Mouse (Mus musculus): ENCODE measurements around the gene Ddx58. TPM values are rescaled to one million over a fixed set of nuclear protein-coding genes. Genes with fewer than 3 reads are reported as not detected.

The Ddx58 gene
- polyA plus RNA-seq, 1 experiment from 2014 or later: 12.0 TPM

DNA sequence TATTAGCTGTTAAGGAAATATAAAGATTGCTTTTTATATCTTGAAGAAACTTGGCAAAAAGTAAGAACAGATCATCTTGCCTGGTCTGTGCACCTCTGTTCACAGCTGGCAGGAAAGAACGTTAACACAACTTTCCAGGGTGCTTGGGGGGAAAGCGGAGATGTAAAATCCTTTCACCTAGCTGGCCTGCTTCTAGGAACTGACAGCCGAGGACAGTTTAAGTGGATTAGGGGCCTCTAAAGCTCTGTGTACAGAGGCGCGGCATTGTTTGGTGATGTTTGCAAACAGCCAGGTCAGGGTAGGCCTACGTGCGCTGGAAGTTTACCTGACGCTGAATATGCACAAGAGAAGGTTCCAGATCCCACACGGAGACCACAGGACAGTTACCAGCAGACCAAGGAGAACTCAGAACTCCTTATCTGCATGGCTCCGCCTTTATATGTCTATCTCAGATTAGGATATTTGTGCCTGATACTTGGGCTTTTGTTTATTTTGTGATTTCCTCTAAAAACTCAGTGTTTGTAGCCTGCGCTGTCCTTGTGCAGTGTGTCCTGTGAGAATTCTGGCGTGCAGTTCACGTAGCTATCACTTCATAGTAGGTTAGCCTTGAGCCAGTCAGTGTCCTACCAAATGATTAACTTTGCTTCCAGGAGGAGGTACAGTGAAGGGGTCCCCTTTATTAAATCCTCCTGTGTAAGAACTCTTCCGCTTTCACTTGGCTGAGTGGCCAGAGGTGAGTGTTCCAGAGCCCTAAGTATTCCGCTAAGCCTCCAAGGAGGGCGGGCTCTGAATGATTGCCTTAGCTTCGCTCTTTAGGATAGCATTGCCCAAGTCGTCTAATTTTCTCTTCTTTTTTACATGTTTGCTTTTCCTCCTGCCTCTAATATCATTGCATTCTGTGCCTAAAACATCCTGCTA lies 82.8 kb downstream of the Ddx58 start:
- no peaks in the 10 kb centered on the region for H3K27me3 ChIP-seq (ENCODE audit: control insufficient read depth, insufficient read depth, low read length)
- 0 out of 2 replicates have a peak, but pooled peaks cover 2% of the 10 kb centered on the region for H3K36me3 ChIP-seq (ENCODE audit: control insufficient read depth, insufficient read depth)
- H3K4me2 ChIP-seq (ENCODE audit: low read depth, low read length): no peak overlapping the region
- no peak overlapping the region for H3K9ac ChIP-seq (ENCODE audit: low read length)
- peaks cover 3% of the 10 kb centered on the region; the same call in 1 of the 2 replicates for H3K9me3 ChIP-seq (replicated peaks; ENCODE audit: control insufficient read depth, low read length)
- WGBS: 71% methylated on average over 18 of the region's 18 CpGs
- no peak overlapping the region for H3K27ac ChIP-seq (ENCODE audit: low read length)
- peaks cover 6% of the 10 kb centered on the region for H3K4me1 ChIP-seq (ENCODE audit: control insufficient read depth, insufficient read depth, low read length)
- no peak for ATAC-seq (replicated peaks; ENCODE audit: extremely low read depth, insufficient read depth, low FRiP score)
- H3K4me3 ChIP-seq (ENCODE audit: low read length): no peak overlapping the region

DNA sequence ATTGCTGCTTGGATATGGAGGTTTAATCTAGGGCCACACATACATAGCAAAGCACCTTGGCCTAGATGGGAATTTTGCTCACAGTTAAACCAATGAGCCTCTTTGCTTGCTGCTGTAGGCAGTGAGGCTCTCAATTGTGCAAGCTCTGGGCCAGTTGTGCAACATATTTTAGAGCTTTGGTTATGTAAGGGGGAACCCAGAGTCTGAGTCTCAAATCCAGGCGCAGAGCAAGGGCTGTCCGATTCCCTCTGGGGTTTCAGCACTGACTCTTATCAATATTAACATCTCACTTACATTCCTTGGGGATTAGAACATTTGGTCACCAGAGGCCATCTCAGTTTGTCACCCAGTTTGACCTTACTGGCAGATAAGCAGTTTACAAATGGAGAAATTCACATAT lies 83.5 kb downstream of the Ddx58 start:
- ATAC-seq (replicated peaks; ENCODE audit: extremely low read depth, insufficient read depth, low FRiP score): no peak
- no peak overlapping the region for H3K27ac ChIP-seq (ENCODE audit: low read length)
- WGBS: 39% methylated on average over 2 of the region's 2 CpGs
- H3K4me1 ChIP-seq (ENCODE audit: control insufficient read depth, insufficient read depth, low read length): peaks cover 6% of the 10 kb centered on the region
- H3K4me3 ChIP-seq (ENCODE audit: low read length): no peak overlapping the region
- H3K9ac ChIP-seq (ENCODE audit: low read length): no peak overlapping the region
- H3K36me3 ChIP-seq (ENCODE audit: control insufficient read depth, insufficient read depth): 0 out of 2 replicates have a peak, but pooled peaks cover 2% of the 10 kb centered on the region
- H3K27me3 ChIP-seq (ENCODE audit: control insufficient read depth, insufficient read depth, low read length): no peaks in the 10 kb centered on the region
- H3K4me2 ChIP-seq (ENCODE audit: low read depth, low read length): no peak overlapping the region
- H3K9me3 ChIP-seq (replicated peaks; ENCODE audit: control insufficient read depth, low read length): peaks cover 3% of the 10 kb centered on the region; the same call in 1 of the 2 replicates

DNA sequence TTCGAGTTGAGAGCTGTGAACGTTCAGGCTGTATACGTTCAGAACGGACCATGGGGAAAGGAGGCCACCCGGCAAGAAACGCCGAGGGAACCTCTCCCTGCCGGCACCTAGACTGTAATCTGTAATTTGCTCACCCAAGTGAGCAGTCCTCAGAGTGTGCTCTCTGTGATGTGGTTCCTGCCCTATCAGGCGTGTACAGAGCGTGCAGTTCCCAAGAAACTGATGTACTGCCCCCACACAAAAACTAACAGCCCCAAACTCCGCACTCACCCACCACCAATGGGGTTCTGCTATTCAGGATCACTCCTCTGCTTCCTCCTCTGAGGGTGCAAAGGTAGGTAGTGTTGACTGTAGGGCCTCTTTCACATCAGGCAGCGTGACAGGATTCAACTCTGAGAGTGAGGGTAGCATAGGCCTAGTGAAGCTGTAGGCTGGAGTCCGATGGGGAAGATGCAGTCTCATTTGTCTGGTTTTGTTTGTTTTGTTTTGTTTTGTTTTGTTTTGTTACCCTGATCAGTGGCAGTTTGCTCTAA lies 84.1 kb downstream of the Ddx58 start:
- no peaks in the 10 kb centered on the region for H3K36me3 ChIP-seq (ENCODE audit: control insufficient read depth, insufficient read depth)
- H3K9me3 ChIP-seq (replicated peaks; ENCODE audit: control insufficient read depth, low read length): no peaks in the 10 kb centered on the region
- no peak for ATAC-seq (replicated peaks; ENCODE audit: extremely low read depth, insufficient read depth, low FRiP score)
- H3K27me3 ChIP-seq (ENCODE audit: control insufficient read depth, insufficient read depth, low read length): no peaks in the 10 kb centered on the region
- no peak overlapping the region for H3K4me3 ChIP-seq (ENCODE audit: low read length)
- 81% methylated on average over 13 of the region's 13 CpGs for WGBS
- H3K9ac ChIP-seq (ENCODE audit: low read length): no peak overlapping the region
- H3K27ac ChIP-seq (ENCODE audit: low read length): no peak overlapping the region
- no peak overlapping the region for H3K4me2 ChIP-seq (ENCODE audit: low read depth, low read length)
- H3K4me1 ChIP-seq (ENCODE audit: control insufficient read depth, insufficient read depth, low read length): peaks cover 6% of the 10 kb centered on the region

DNA sequence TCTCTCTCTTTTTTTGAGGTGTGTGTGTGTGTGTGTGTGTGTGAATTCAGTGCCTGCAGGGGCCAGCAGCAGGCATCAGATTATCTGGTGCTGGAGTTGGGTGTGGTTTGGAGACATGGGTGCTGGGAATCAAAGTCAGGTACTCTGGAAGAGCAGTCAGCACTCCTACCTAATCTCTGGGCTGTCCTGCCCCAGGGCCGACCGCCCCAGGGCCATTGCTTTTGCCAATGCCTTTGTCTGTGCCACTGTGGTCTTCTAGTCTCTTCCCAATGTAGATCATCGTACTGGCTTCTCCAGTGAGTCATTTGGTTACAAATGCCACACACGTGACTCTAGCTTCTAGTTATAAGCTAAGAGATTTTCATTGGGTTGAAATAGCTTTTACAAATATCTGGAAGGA lies 84.9 kb downstream of the Ddx58 start:
- no peak for ATAC-seq (replicated peaks; ENCODE audit: extremely low read depth, insufficient read depth, low FRiP score)
- no peaks in the 10 kb centered on the region for H3K36me3 ChIP-seq (ENCODE audit: control insufficient read depth, insufficient read depth)
- no peak overlapping the region for H3K9ac ChIP-seq (ENCODE audit: low read length)
- no peak overlapping the region for H3K27ac ChIP-seq (ENCODE audit: low read length)
- peaks cover 6% of the 10 kb centered on the region for H3K4me1 ChIP-seq (ENCODE audit: control insufficient read depth, insufficient read depth, low read length)
- H3K9me3 ChIP-seq (replicated peaks; ENCODE audit: control insufficient read depth, low read length): no peaks in the 10 kb centered on the region
- WGBS: 95% methylated on average over 4 of the region's 4 CpGs
- no peaks in the 10 kb centered on the region for H3K27me3 ChIP-seq (ENCODE audit: control insufficient read depth, insufficient read depth, low read length)
- no peak overlapping the region for H3K4me2 ChIP-seq (ENCODE audit: low read depth, low read length)
- no peak overlapping the region for H3K4me3 ChIP-seq (ENCODE audit: low read length)

Other genes starting within 250 kb of the Ddx58 start
- gene Aco1, start 96.7 kb downstream of the Ddx58 start, polyA plus RNA-seq (2015; fragmentation: Nextera tagmentation; extraction: Ambion mirVana): 33.2 and 34.8 TPM in 2 replicates
- gene Smim27, start 29.8 kb upstream of the Ddx58 start, polyA plus RNA-seq (2015; fragmentation: Nextera tagmentation; extraction: Ambion mirVana): 28.7 and 31.7 TPM in 2 replicates
- gene Topors, start 30.0 kb upstream of the Ddx58 start, polyA plus RNA-seq (2015; fragmentation: Nextera tagmentation; extraction: Ambion mirVana): 27.0 and 27.9 TPM in 2 replicates
- 580 and 597 TPM in 2 replicates for gene Ndufb6, start 39.6 kb upstream of the Ddx58 start, polyA plus RNA-seq (2015; fragmentation: Nextera tagmentation; extraction: Ambion mirVana)
- gene Tmem215, start 232.4 kb upstream of the Ddx58 start, polyA plus RNA-seq (2015; fragmentation: Nextera tagmentation; extraction: Ambion mirVana): 0.49 and 0.82 TPM in 2 replicates

All from heart, embryonic 16.5 days (tissue).